Mouse (Mus musculus) bone marrow, adult 2 months (tissue): ENCODE measurements around the gene Lmbrd1. TPM values are rescaled to one million over a fixed set of nuclear protein-coding genes. Genes with fewer than 3 reads are reported as not detected.

Experiments used
- polyA plus RNA-seq: library from polyadenylated mRNA; stranded (reverse); fragments of >200 nt; gene quantifications from 2 replicates; pipeline ENCODE4 v1.2.4, GENCODE M21; 2011; ENCODE audit warnings: low replicate concordance; ENCODE audit not compliant: missing spikeins, insufficient read depth, insufficient read length

Lmbrd1 gene
- polyA plus RNA-seq, 1 experiment = 12.5 TPM

Other genes starting within 250 kb of the Lmbrd1 start
- gene Col19a1, start 91.2 kb upstream of the Lmbrd1 start, polyA plus RNA-seq = 0.40 and 1.2 TPM in 2 replicates